Mouse (Mus musculus): ENCODE measurements around the gene Rarb. TPM values are rescaled to one million over a fixed set of nuclear protein-coding genes. Genes with fewer than 3 reads are reported as not detected.
A peak's percentile ranks its signal among the peaks of the same experiment; 100 is the strongest.

The Rarb gene
- polyA plus RNA-seq, 1 experiment from 2014 or later: 2.2 TPM

- Histone ChIP-seq H3K9ac (replicated peaks) (no peak overlapping the region), H3K4me1 (ENCODE audit: insufficient read depth) (no peaks in the 10 kb centered on the region), H3K27me3 (ENCODE audit: insufficient read depth, low read length) (no peaks in the 10 kb centered on the region), H3K4me3 (ENCODE audit: low read depth, low read length) (no peak overlapping the region), H3K27ac (ENCODE audit: low read depth) (no peak overlapping the region), H3K9me3 (ENCODE audit: low read length) (no peaks in the 10 kb centered on the region), H3K36me3 (replicated peaks; ENCODE audit: insufficient read depth, low read length) (no peaks in the 10 kb centered on the region), H3K4me2 (ENCODE audit: low read depth, low read length) (no peak overlapping the region)
- WGBS (ENCODE audit: insufficient replicate concordance): 38% methylated on average over 3 of the region's 3 CpGs
- ATAC-seq (peak; percentile 80), DNase-seq (peak; percentile 65)
- TF ChIP-seq CTCF (IDR thresholded peaks at IDR 0.05; ENCODE audit: low read depth): peak; percentile 64
- no peak for TF ChIP-seq EP300 (IDR thresholded peaks at IDR 0.05; ENCODE audit: low read depth)
Measured at GRCm38 (mm10) chr14:16447587-16447986, 371.4 kb downstream of the Rarb start.

- 90% methylated on average over 4 of the region's 4 CpGs for WGBS (ENCODE audit: insufficient replicate concordance)
- Histone ChIP-seq H3K27me3 (ENCODE audit: insufficient read depth, low read length) (no peaks in the 10 kb centered on the region), H3K4me1 (ENCODE audit: insufficient read depth) (no peaks in the 10 kb centered on the region), H3K4me3 (ENCODE audit: low read depth, low read length) (no peak overlapping the region), H3K4me2 (ENCODE audit: low read depth, low read length) (no peak overlapping the region), H3K36me3 (replicated peaks; ENCODE audit: insufficient read depth, low read length) (no peaks in the 10 kb centered on the region), H3K9me3 (ENCODE audit: low read length) (no peaks in the 10 kb centered on the region), H3K27ac (ENCODE audit: low read depth) (no peak overlapping the region), H3K9ac (replicated peaks) (no peak overlapping the region)
- ATAC-seq (no peak), DNase-seq (no peak)
- no peak for TF ChIP-seq EP300 (IDR thresholded peaks at IDR 0.05; ENCODE audit: low read depth)
- no peak for TF ChIP-seq CTCF (IDR thresholded peaks at IDR 0.05; ENCODE audit: low read depth)
Measured at GRCm38 (mm10) chr14:16444859-16445258, 374.1 kb downstream of the Rarb start.

- TF ChIP-seq CTCF (IDR thresholded peaks at IDR 0.05; ENCODE audit: low read depth): no peak
- no peak for TF ChIP-seq EP300 (IDR thresholded peaks at IDR 0.05; ENCODE audit: low read depth)
- H3K4me2 ChIP-seq (ENCODE audit: low read depth, low read length): no peak overlapping the region
- DNase-seq (no peak), ATAC-seq (no peak)
- no peak overlapping the region for H3K4me3 ChIP-seq (ENCODE audit: low read depth, low read length)
- H3K27me3 ChIP-seq (ENCODE audit: insufficient read depth, low read length): no peaks in the 10 kb centered on the region
- H3K27ac ChIP-seq (ENCODE audit: low read depth): no peak overlapping the region
- no peak overlapping the region for H3K9ac ChIP-seq (replicated peaks)
- 79% methylated on average over 6 of the region's 6 CpGs for WGBS (ENCODE audit: insufficient replicate concordance)
- 0 out of 2 replicates have a peak, but pooled peaks cover 2% of the 10 kb centered on the region for H3K36me3 ChIP-seq (replicated peaks; ENCODE audit: insufficient read depth, low read length)
- H3K9me3 ChIP-seq (ENCODE audit: low read length): no peaks in the 10 kb centered on the region
- H3K4me1 ChIP-seq (ENCODE audit: insufficient read depth): no peaks in the 10 kb centered on the region
Measured at GRCm38 (mm10) chr14:16439385-16440126, 379.4 kb downstream of the Rarb start.

GRCm38 (mm10) chr14:16437386-16437785, 381.6 kb downstream of the Rarb start:
- TF ChIP-seq CTCF (IDR thresholded peaks at IDR 0.05; ENCODE audit: low read depth) (no peak), EP300 (IDR thresholded peaks at IDR 0.05; ENCODE audit: low read depth) (no peak)
- Histone ChIP-seq H3K9ac (replicated peaks) (no peak overlapping the region), H3K27me3 (ENCODE audit: insufficient read depth, low read length) (no peaks in the 10 kb centered on the region), H3K4me2 (ENCODE audit: low read depth, low read length) (no peak overlapping the region), H3K9me3 (ENCODE audit: low read length) (no peaks in the 10 kb centered on the region), H3K4me1 (ENCODE audit: insufficient read depth) (no peaks in the 10 kb centered on the region), H3K27ac (ENCODE audit: low read depth) (no peak overlapping the region), H3K4me3 (ENCODE audit: low read depth, low read length) (no peak overlapping the region), H3K36me3 (replicated peaks; ENCODE audit: insufficient read depth, low read length) (peaks cover 9% of the 10 kb centered on the region; the same call in 1 of the 2 replicates)
- ATAC-seq (no peak), DNase-seq (no peak)
- 82% methylated on average over 4 of the region's 4 CpGs for WGBS (ENCODE audit: insufficient replicate concordance)

GRCm38 (mm10) chr14:16434396-16435171, 384.4 kb downstream of the Rarb start:
- WGBS (ENCODE audit: insufficient replicate concordance): 82% methylated on average over 3 of the region's 3 CpGs
- no peaks in the 10 kb centered on the region for H3K9me3 ChIP-seq (ENCODE audit: low read length)
- no peak overlapping the region for H3K9ac ChIP-seq (replicated peaks)
- H3K27ac ChIP-seq (ENCODE audit: low read depth): no peak overlapping the region
- no peaks in the 10 kb centered on the region for H3K27me3 ChIP-seq (ENCODE audit: insufficient read depth, low read length)
- ATAC-seq: peak; percentile 76
- H3K4me3 ChIP-seq (ENCODE audit: low read depth, low read length): no peak overlapping the region
- peaks cover 20% of the 10 kb centered on the region for H3K36me3 ChIP-seq (replicated peaks; ENCODE audit: insufficient read depth, low read length)
- H3K4me2 ChIP-seq (ENCODE audit: low read depth, low read length): no peak overlapping the region
- DNase-seq: peak; percentile 60
- TF ChIP-seq EP300 (IDR thresholded peaks at IDR 0.05; ENCODE audit: low read depth): no peak
- TF ChIP-seq CTCF (IDR thresholded peaks at IDR 0.05; ENCODE audit: low read depth): peak; percentile 85
- H3K4me1 ChIP-seq (ENCODE audit: insufficient read depth): no peaks in the 10 kb centered on the region

- 81% methylated on average over 2 of the region's 2 CpGs for WGBS (ENCODE audit: insufficient replicate concordance)
- ATAC-seq (no peak), DNase-seq (no peak)
- Histone ChIP-seq H3K9ac (replicated peaks) (no peak overlapping the region), H3K27me3 (ENCODE audit: insufficient read depth, low read length) (no peaks in the 10 kb centered on the region), H3K4me1 (ENCODE audit: insufficient read depth) (no peaks in the 10 kb centered on the region), H3K4me2 (ENCODE audit: low read depth, low read length) (no peak overlapping the region), H3K27ac (ENCODE audit: low read depth) (no peak overlapping the region), H3K36me3 (replicated peaks; ENCODE audit: insufficient read depth, low read length) (peaks cover 27% of the 10 kb centered on the region), H3K9me3 (ENCODE audit: low read length) (no peaks in the 10 kb centered on the region), H3K4me3 (ENCODE audit: low read depth, low read length) (no peak overlapping the region)
- TF ChIP-seq EP300 (IDR thresholded peaks at IDR 0.05; ENCODE audit: low read depth): no peak
- TF ChIP-seq CTCF (IDR thresholded peaks at IDR 0.05; ENCODE audit: low read depth): no peak
Measured at GRCm38 (mm10) chr14:16433206-16433605, 385.8 kb downstream of the Rarb start.
